Mouse (Mus musculus) testis, adult 2 months (tissue): ENCODE data around the gene Olfr519.

Source experiments
- CTCF ChIP-seq: fragments of 200-500 bp; IDR thresholded peaks from 2 replicates; pipeline ENCODE4 v1.5.1; 2012; ENCODE audit warnings: low read depth, mild to moderate bottlenecking, inconsistent platforms, low read length, moderate library complexity; ENCODE audit not compliant: control insufficient read depth, insufficient read depth, insufficient replicate concordance
- POLR2A ChIP-seq: fragments of 200-500 bp; IDR thresholded peaks from 2 replicates; pipeline ENCODE4 v1.6.1; 2012; ENCODE audit warnings: low read depth, mild to moderate bottlenecking, inconsistent platforms, low read length, moderate library complexity; ENCODE audit not compliant: control insufficient read depth

- TF ChIP-seq CTCF (no peak), POLR2A (no peak)
These were observed 21.9 kb downstream of the Olfr519 start, which contains the start of gene Olfr517 for GRCm38 (mm10) chr7:108872279-108872678.
